7 mouse cellular contexts compared by ENCODE assay signal in the genomic region with DNA sequence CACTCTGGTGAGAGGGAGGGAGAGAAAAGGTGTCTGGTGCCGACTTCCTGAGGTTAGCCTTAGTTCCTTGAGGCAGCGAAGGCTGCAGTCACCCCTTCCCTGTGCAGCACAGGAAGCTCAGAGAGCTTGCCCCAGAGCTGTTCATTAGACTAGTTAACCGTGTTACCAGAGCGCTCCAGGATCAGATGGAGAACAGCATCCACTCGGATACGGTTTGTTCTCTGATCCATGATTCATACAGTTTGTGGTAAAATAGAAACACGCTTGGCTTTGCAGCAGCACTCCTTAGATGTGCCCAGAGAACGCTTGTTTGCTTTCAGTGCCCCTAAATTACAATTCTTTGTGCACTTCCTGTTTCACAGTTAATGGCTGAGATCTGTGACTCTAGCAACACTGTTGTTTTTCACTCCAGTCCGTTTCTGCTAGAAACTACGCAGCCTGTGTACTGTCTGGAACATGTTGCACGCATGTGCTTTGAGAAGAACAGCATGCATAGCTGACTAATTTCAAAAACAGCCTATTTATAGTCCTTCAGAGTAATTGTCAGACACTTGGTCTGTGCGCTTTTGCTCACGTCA.
DNase-seq lines count a peak whose midpoint lies in the region; ATAC-seq and TF ChIP-seq lines count a peak whose summit lies in the region.

No protein-coding gene starts in this region.

- peak; percentile 64; the same call in 1 of the 2 replicates for TF ChIP-seq EP300 in liver, postnatal 0 days (IDR thresholded peaks at IDR 0.05; ENCODE audit: low read depth)

- peak overlapping the region; percentile 17 for H3K4me3 ChIP-seq in lung, adult 2 months (replicated peaks; ENCODE audit: extremely low read depth, low read depth, low read length)
- peak overlapping the region; percentile 45 for H3K4me3 ChIP-seq in bone marrow macrophage, adult 2 months (ENCODE audit: insufficient read depth, low read length)
- no peak overlapping the region for H3K4me3 ChIP-seq in heart, embryonic 15.5 days
- no peak overlapping the region for H3K4me3 ChIP-seq in liver, postnatal 0 days (ENCODE audit: low read depth, low read length)

- H3K36me3 ChIP-seq in heart, embryonic 15.5 days: no peaks in the 10 kb centered on the region
- H3K36me3 ChIP-seq in liver, postnatal 0 days (replicated peaks; ENCODE audit: insufficient read depth, low read length): no peaks in the 10 kb centered on the region

- H3K9ac ChIP-seq in heart, embryonic 15.5 days: no peak overlapping the region
- no peak overlapping the region for H3K9ac ChIP-seq in liver, postnatal 0 days (replicated peaks)

- H3K27ac ChIP-seq in bone marrow macrophage, adult 2 months (ENCODE audit: insufficient read depth, low read depth, low read length): peak overlapping the region; percentile 89
- peak overlapping the region; percentile 29 for H3K27ac ChIP-seq in heart, embryonic 15.5 days
- peak overlapping the region; percentile 84 for H3K27ac ChIP-seq in liver, postnatal 0 days (ENCODE audit: low read depth)

- no peaks in the 10 kb centered on the region for H3K9me3 ChIP-seq in heart, embryonic 15.5 days (replicated peaks)
- H3K9me3 ChIP-seq in liver, postnatal 0 days (ENCODE audit: low read length): no peaks in the 10 kb centered on the region

- peak overlapping the region; percentile 1; the same call in 1 of the 2 replicates for H3K4me2 ChIP-seq in heart, embryonic 15.5 days
- peak overlapping the region; percentile 53 for H3K4me2 ChIP-seq in liver, postnatal 0 days (ENCODE audit: low read depth, low read length)

- 28% methylated on average over 13 of the region's 13 CpGs for WGBS in lung, adult 2 months
- WGBS in heart, embryonic 15.5 days: 49% methylated on average over 13 of the region's 13 CpGs
- 27% methylated on average over 13 of the region's 13 CpGs for WGBS in liver, postnatal 0 days (ENCODE audit: insufficient replicate concordance)

- no peak for DNase-seq in lung, adult 2 months
- no peak for DNase-seq in lung, postnatal 36 days
- no peak for DNase-seq in liver, postnatal 0 days
- no peak for DNase-seq in adrenal gland, postnatal 10 days
- no peak for DNase-seq in adrenal gland, adult 2 months

- H3K27me3 ChIP-seq in heart, embryonic 15.5 days: no peaks in the 10 kb centered on the region
- no peaks in the 10 kb centered on the region for H3K27me3 ChIP-seq in liver, postnatal 0 days (ENCODE audit: insufficient read depth, low read length)

- ATAC-seq in heart, embryonic 15.5 days (replicated peaks; ENCODE audit: insufficient number of reproducible peaks, insufficient read depth, low FRiP score, low read depth): no peak; the same call in 1 of the 2 replicates
- peak; percentile 65 for ATAC-seq in liver, postnatal 0 days

- TF ChIP-seq CTCF in lung, adult 2 months (IDR thresholded peaks at IDR 0.05; ENCODE audit: insufficient read depth, low read length): no peak
- TF ChIP-seq CTCF in bone marrow macrophage, adult 2 months (IDR thresholded peaks at IDR 0.05; ENCODE audit: low read depth, low read length): no peak
- TF ChIP-seq CTCF in liver, postnatal 0 days (IDR thresholded peaks at IDR 0.05; ENCODE audit: low read depth): no peak

- peaks cover 2% of the 10 kb centered on the region; the same call in 1 of the 2 replicates for H3K4me1 ChIP-seq in lung, adult 2 months (ENCODE audit: control insufficient read depth, insufficient read depth, low read length)
- peaks cover 37% of the 10 kb centered on the region for H3K4me1 ChIP-seq in bone marrow macrophage, adult 2 months (ENCODE audit: control insufficient read depth, insufficient read depth, low read length)
- peaks cover 48% of the 10 kb centered on the region for H3K4me1 ChIP-seq in heart, embryonic 15.5 days (replicated peaks)
- H3K4me1 ChIP-seq in liver, postnatal 0 days (ENCODE audit: insufficient read depth): peaks cover 39% of the 10 kb centered on the region

- no peak for TF ChIP-seq POLR2A in lung, adult 2 months (IDR thresholded peaks at IDR 0.05; ENCODE audit: borderline replicate concordance, extremely low read depth, low read depth, low read length)
- no peak for TF ChIP-seq POLR2A in bone marrow macrophage, adult 2 months (IDR thresholded peaks at IDR 0.05; ENCODE audit: borderline replicate concordance, low read depth, low read length)

Comparison
In these comparisons a context has a peak if more than half of its experiments do, and no peak if none do; other contexts are left out.
1. H3K4me3 ChIP-seq: peak in lung, adult 2 months (single experiment) and bone marrow macrophage, adult 2 months (single experiment); none in heart, embryonic 15.5 days (single experiment) and liver, postnatal 0 days (single experiment).
2. H3K27ac ChIP-seq: peak in every context shown above with its lines; median percentile 89 in bone marrow macrophage, adult 2 months; 84 in liver, postnatal 0 days; 29 in heart, embryonic 15.5 days.